In the genomic region with DNA sequence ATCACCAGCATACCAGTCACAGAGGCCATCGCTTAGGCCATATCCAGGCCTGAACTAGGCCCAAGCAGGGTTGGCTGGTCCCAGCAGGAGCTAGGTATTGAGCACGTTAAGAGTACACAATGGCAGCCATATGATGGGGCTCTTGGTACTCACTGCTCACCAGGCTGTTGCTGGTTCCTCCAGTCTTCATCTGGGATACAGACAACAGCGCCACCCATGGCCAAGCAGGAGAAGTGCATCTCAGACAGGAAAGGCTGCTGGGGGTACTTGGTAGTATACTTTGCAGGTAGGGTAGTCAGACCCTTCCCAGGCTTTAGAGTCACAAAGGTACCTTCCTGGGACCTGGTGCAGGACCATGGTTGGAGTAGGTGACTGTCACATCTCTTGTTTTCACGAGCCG, we compare ENCODE assay signal across 9 mouse cellular contexts.
DNase-seq lines count a peak whose midpoint lies in the region; ATAC-seq and TF ChIP-seq lines count a peak whose summit lies in the region.
"Had no signal": no experiment of that assay in that cellular context is flagged by ENCODE, and none has a peak within 500 bp of the region (broad histone marks: within the 10 kb centered on the region; RNA-seq: fewer than 3 reads in every experiment).

No protein-coding gene starts in this region.

- peak; percentile 71 for TF ChIP-seq CTCF in liver, embryonic 14.5 days (IDR thresholded peaks at IDR 0.05; ENCODE audit: low read depth)
- 0 out of 2 replicates have a peak, but pooled peaks have one; percentile 21 for TF ChIP-seq CTCF in bone marrow, adult 2 months (IDR thresholded peaks at IDR 0.05; ENCODE audit: control insufficient read depth, insufficient read depth, low read length)

- H3K27ac ChIP-seq in liver, embryonic 14.5 days: no peak overlapping the region
- no peak overlapping the region for H3K27ac ChIP-seq in bone marrow, adult 2 months (ENCODE audit: control insufficient read depth, insufficient read depth, low read depth, low read length, poor library complexity)
- H3K27ac ChIP-seq: neural tube, embryonic 12.5 days had no signal

- H3K27me3 ChIP-seq in liver, embryonic 14.5 days (ENCODE audit: control insufficient read depth, insufficient read depth, low read length): no peaks in the 10 kb centered on the region
- H3K27me3 ChIP-seq in splenic B cell, adult 2 months (ENCODE audit: control insufficient read depth, insufficient read depth, low read length, poor library complexity, severe bottlenecking): no peaks in the 10 kb centered on the region
- H3K27me3 ChIP-seq: neural tube, embryonic 12.5 days had no signal

- H3K36me3 ChIP-seq in liver, embryonic 14.5 days (replicated peaks; ENCODE audit: control insufficient read depth, insufficient read depth, low read depth): no peaks in the 10 kb centered on the region
- H3K36me3 ChIP-seq in splenic B cell, adult 2 months (ENCODE audit: control insufficient read depth, insufficient read depth, low read length, poor library complexity, severe bottlenecking): no peaks in the 10 kb centered on the region
- H3K36me3 ChIP-seq: neural tube, embryonic 12.5 days had no signal

- no peaks in the 10 kb centered on the region for H3K9me3 ChIP-seq in liver, embryonic 14.5 days (ENCODE audit: control insufficient read depth, low read length)
- H3K9me3 ChIP-seq: neural tube, embryonic 12.5 days had no signal

- H3K4me1 ChIP-seq in liver, embryonic 14.5 days (replicated peaks; ENCODE audit: control insufficient read depth in 2 of 2, insufficient read depth in 2 of 2, low read length in 1 of 2): no peaks in the 10 kb centered on the region
- H3K4me1 ChIP-seq in bone marrow, adult 2 months (ENCODE audit: control insufficient read depth, insufficient read depth, low read length): no peaks in the 10 kb centered on the region

- TF ChIP-seq EP300 in liver, embryonic 14.5 days (IDR thresholded peaks at IDR 0.05; ENCODE audit: low read depth): no peak

- no peak overlapping the region for H3K9ac ChIP-seq in liver, embryonic 14.5 days (replicated peaks)
- H3K9ac ChIP-seq: neural tube, embryonic 12.5 days had no signal

- DNase-seq in embryo, embryonic 10.5 days (ENCODE audit: low spot score): peak; percentile 15
- no peak for DNase-seq in embryo, embryonic 9.5 days (ENCODE audit: extremely low spot score)
- no peak for DNase-seq in liver, embryonic 14.5 days (ENCODE audit: low read depth in 3 of 3, low spot score in 3 of 3)
- no peak for DNase-seq in liver
- peak; percentile 17 for DNase-seq in splenic B cell, adult 2 months (ENCODE audit: low read depth, low spot score)
- no peak for DNase-seq in layer of hippocampus, postnatal 36 days

- no peak for ATAC-seq in liver, embryonic 14.5 days (ENCODE audit: insufficient read depth)
- ATAC-seq in activated CD4-positive, CD25-positive, alpha-beta regulatory T cell, adult 4 months: no peak

- H3K4me3 ChIP-seq in liver, embryonic 14.5 days (ENCODE audit: insufficient read depth in 1 of 2, low read depth in 2 of 2, low read length in 2 of 2): no peak overlapping the region
- no peak overlapping the region for H3K4me3 ChIP-seq in bone marrow, adult 2 months (replicated peaks; ENCODE audit: control insufficient read depth, low read depth, low read length)
- H3K4me3 ChIP-seq: neural tube, embryonic 12.5 days had no signal

- WGBS in liver, embryonic 14.5 days (ENCODE audit: insufficient replicate concordance): 51% methylated on average over 5 of the region's 5 CpGs
- 81% methylated on average over 5 of the region's 5 CpGs for WGBS in bone marrow, adult 2 months

- no peak for TF ChIP-seq POLR2A in bone marrow, adult 2 months (IDR thresholded peaks at IDR 0.05; ENCODE audit: borderline replicate concordance, control insufficient read depth, low read depth, low read length)

- H3K4me2 ChIP-seq in liver, embryonic 14.5 days (ENCODE audit: low read depth): no peak overlapping the region
- H3K4me2 ChIP-seq: neural tube, embryonic 12.5 days had no signal

Comparison
In these comparisons a context has a peak if more than half of its experiments do, and no peak if none do; other contexts are left out.
1. DNase-seq: peak in embryo, embryonic 10.5 days (single experiment) and splenic B cell, adult 2 months (single experiment); none in embryo, embryonic 9.5 days (single experiment), liver, embryonic 14.5 days (0 of 3), liver (single experiment) and layer of hippocampus, postnatal 36 days (0 of 2).